Mouse (Mus musculus) thymus, postnatal 25 days (tissue): ENCODE results near the gene Cdk17.
A peak's percentile ranks its signal among the peaks of the same experiment; 100 is the strongest.

Experiments used
- DNase-seq: peaks from one replicate; pipeline ENCODE4 v3.0.0; 2022

Gene Cdk17

GRCm38 (mm10) chr10:93291352-93291751 lies 130.7 kb downstream of the Cdk17 start:
- no peak for DNase-seq

GRCm38 (mm10) chr10:93291843-93292242 lies 131.2 kb downstream of the Cdk17 start:
- peak; percentile 84 for DNase-seq

DNA sequence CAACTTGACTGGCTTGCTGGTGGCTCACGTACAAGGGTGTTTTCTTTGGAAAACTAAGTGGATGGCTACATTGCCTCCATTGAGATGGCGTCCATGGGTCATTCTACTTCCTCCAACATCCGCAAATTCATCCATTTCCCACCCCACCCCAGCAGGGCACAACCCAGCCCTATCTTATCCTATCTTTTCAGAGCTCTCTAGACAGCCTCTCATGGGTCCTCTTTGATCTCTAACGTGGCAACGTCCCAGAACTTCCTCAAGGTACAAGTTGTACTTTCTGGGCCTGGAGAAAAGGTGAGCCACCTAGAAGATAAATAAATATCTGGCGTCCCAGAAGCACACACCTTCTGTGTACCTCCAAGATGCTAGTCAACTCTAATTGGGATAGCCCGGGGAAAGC lies 132.9 kb downstream of the Cdk17 start:
- DNase-seq, result no peak

DNA sequence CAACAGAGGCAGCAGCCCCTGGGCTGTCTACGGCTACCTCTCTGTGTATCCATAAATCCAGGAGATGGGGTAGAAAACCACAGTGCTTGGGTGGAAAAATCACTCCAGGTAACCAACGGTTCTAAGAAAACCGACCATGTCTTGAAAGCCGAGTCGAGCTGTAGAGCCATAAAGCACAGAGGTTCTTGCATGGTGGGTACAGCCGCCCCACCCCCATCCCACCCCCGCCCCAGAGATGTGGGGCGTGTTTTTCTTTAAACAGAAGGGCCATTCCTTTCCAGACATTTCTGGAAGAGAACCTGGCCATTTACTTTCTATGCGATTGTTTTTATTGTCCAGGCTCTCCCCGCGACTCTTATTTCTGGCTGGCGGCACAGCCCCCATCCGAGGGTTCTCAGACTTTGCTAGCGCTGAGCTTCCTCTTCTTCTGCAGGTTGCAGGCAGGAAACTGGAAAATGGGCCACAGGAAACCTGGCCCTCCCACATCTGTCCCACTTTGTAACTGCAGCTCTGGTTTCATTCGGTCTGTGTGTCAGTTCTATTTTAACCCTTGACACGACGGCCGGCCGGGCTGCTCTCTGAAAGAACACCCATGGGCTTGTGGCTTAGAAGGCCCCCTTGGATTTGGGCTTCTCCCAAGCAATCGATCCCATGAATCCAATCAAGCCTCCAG lies 134.0 kb downstream of the Cdk17 start:
- peak; percentile 73 for DNase-seq

GRCm38 (mm10) chr10:93297774-93298173 lies 137.1 kb downstream of the Cdk17 start:
- DNase-seq, result peak; percentile 42

DNA sequence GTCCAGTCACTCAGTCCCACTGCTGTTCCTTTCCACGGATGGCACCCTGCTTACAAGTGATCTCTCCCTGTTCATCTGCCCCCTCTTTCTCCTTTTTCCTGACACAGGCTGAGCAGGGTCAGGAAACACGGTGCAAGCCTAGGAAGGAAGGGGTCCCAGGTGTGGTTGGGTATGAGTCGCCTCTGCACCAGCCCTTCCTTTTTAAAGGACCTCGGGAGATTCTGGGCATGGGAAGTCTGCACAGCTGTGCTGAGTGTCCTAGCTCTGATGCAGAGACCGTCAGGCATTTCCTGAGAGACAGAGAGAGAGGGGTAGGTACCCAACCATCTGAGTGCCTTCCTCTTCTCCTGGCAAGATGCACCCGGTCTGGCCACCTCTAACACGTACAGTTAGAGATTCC lies 137.5 kb downstream of the Cdk17 start:
- peak; percentile 36 for DNase-seq

GRCm38 (mm10) chr10:93301831-93302230 lies 141.2 kb downstream of the Cdk17 start:
- DNase-seq, result no peak

DNA sequence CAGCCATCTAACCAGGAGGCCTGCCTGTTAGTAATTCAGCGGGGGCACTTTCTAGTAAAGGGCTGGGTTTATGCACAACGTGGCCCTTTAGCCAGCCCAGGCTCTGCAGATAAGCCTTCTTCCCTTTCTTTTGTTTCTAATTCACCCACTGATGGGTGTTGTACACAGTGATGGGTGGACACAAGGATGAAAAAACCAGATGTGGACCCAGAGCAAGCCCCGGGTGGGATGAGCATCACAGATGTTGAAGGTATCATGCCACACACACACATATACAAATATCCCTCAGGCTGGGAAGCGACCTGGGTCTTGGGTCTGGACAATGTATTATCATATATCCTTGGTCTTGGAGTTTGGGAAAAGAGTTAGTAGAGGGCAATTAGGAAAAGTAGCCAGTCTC lies 142.6 kb downstream of the Cdk17 start:
- no peak for DNase-seq

GRCm38 (mm10) chr10:93305946-93306345 lies 145.3 kb downstream of the Cdk17 start:
- no peak for DNase-seq

GRCm38 (mm10) chr10:93306367-93306766 lies 145.7 kb downstream of the Cdk17 start:
- no peak for DNase-seq

DNA sequence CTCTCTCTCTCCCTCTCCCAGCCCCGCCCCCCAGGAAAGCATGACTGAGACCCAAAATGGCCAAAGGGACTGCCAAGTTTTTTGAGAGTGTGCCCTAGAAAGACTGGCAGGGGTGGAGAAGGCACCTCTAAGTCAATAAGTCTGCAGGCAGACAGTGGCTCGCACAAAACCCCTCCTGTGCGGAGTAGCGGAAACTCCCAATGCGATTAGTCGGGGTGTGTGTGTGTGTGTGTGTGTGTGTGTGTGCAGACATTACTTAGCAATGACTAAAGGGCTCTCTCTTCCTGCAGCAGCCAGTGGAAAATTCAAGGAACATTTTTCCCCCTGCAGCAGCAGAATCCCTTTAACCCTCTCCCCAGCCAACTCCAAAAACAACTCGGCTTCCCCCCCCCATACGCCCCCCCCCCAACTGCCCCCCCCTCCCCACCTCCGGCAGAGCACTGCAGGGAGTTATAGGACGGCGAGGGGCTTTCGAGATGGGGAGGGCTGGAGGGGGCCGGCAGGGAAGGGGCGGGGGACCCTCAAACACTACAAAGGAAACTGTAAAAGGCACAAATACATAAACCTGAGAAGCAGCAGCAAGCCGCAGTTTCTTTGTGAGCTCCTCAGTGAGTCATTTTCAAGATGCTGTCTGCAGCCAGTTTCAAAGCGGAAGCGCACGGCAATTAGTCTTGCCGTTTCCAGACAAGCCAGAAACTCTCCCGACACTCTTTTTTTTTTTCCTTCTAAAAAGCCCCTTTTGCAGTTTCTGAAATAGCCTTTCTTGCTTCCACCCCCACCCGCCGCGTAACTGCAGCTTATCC lies 148.7 kb downstream of the Cdk17 start:
- DNase-seq, result peak; percentile 67

DNA sequence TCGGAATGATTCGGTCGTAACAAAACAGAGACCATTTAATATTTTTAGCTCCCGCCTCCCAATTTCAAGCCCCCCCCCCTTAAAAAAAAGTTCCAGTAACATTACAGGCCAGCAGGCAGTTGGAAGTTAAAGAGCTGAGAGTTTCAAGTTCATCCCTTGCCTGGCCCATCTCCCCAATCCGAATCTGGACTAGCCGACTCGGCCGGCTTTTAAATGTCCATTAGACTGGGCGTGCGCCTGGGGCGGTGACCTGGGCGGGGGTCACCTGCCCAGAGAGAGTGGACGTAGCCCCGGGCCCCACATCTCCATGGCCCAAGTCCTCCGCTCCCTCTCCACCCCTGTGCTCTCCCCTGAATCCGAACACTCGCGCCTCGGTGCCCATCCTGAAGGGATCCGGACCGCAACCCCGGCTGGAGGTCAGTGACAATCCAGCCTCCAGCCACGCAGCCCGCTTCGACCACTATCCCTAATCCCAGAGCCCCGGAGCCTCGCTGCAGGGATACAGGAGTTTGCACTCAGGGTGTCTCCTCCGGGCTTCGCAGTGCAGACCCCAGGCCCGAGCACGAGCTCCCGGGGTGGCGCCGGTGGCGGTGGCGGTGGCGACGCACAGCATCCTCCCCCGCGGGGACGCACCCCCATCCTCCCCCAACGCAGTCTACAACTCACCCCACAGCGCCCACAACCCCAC lies 149.4 kb downstream of the Cdk17 start:
- peak; percentile 83 for DNase-seq

GRCm38 (mm10) chr10:93310721-93311411 lies 150.2 kb downstream of the Cdk17 start, which contains the start of gene Elk3:
TSS of gene Elk3 (minus strand) at chr10:93311135.
- DNase-seq, result peak; percentile 79

GRCm38 (mm10) chr10:93311576-93311975 lies 150.9 kb downstream of the Cdk17 start:
- no peak for DNase-seq
